Mouse (Mus musculus): ENCODE measurements around the gene Itih3. TPM values are rescaled to one million over a fixed set of nuclear protein-coding genes. Genes with fewer than 3 reads are reported as not detected.
A peak's percentile ranks its signal among the peaks of the same experiment; 100 is the strongest.

Gene Itih3
- total RNA-seq (2021): 10 to 100 TPM; 19.5 to 24.1 TPM

DNA sequence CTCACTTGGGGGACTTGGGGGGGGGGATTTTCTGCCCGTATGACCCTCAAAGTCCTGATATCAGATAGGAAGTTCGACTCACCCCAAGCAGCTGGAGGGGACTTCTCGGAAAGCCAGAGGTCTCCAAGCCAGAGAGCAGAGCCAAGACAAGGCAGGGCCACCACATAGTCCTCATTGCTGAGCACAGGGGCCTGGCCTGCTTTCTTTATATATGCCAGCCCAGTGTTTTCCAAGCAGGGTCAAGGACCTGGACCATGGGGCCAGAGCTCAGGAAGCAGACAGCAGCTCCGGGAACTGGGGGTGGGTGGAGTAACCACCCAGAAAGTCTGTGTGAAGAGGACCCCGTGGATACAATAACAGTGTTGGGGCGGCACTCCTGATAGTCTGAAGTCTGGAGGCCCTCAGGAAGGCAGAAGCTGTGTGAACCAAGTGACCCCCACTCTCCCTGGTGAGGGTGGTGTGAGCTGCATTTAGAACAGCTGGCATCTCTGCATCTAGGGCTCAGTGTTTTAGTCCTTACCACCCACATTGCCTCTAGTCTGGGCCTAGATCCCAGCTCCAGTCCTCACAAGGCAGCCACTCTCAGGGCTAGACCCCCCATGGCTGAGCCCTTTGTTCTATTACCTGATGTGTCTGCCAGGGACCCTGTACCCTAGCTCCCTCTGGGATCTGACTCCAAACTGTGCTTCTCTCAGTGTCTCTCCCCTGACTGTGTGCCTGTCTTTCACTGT is at the start of gene Itih3:
Itih3 (minus strand) TSS at position 386 of the 731 bp plus-strand sequence.
- intact Hi-C loops (cut with DNase I): no loop called here
- DNase-seq (ENCODE audit: low spot score in 2 of 2): peak; percentile 16 to 18

DNA sequence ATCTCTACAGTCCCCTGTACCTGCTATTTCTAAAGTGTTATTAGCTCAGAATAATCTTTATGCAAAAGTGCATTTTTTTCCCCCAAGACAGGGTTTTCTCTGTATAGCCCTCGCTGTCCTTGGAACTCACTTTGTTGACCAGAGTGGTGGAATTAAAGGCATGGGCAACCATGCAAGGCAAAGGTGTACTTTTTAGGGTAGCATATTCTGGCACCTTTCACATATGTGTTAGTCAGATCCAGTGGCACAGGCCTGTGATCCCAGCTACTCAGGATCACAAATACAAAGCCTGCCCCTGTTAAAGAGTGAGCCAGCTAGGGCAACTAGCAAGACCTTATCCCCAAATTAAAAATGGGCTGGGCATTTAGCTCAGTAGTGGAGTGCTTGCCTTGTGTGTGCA is 36.8 kb upstream of the Itih3 start:
- intact Hi-C loops (cut with DNase I): no loop called here
- DNase-seq (ENCODE audit: low spot score in 2 of 2): no peak

GRCm38 (mm10) chr14:30959031-30959430 is 35.5 kb upstream of the Itih3 start:
- DNase-seq (ENCODE audit: low spot score in 2 of 2): no peak
- intact Hi-C loops (cut with DNase I): no loop called here

- intact Hi-C loops (cut with DNase I): no loop called here
- no peak for DNase-seq (ENCODE audit: low spot score in 2 of 2)
These were observed 35.0 kb upstream of the Itih3 start for GRCm38 (mm10) chr14:30958517-30958916.

GRCm38 (mm10) chr14:30951154-30951825 is 27.7 kb upstream of the Itih3 start, which contains the start of gene Nek4:
TSS of gene Nek4 (plus strand) at chr14:30951377.
- intact Hi-C loops (cut with DNase I): loop anchor here (2.0 kb wide), 2 partner anchors 50 to 84 kb away; partner anchors contain the start of genes Glt8d1 and Spcs1
- peak; percentile 97 to 98 for DNase-seq (ENCODE audit: low spot score in 2 of 2)

DNA sequence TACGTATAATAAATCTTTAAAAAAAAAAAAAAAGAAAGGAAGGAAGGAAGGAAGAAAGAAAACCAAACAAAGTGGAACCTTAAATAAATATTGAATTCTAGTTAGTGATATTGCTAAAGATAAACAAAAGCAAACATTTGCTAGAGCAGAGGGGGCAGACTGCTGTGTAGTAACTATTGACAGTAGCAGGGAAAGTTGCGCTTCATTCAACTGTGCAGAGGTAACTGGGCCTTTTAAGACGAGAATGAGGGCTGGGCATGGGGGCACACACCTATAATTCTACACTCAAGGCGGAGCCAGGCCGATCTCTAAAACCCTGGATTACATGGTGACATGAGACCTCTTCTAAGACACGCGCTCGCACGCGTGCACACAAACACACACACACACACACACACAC is 26.4 kb upstream of the Itih3 start:
- no peak for DNase-seq (ENCODE audit: low spot score in 2 of 2)
- intact Hi-C loops (cut with DNase I): loop anchor here (2.0 kb wide), 2 partner anchors 51 to 83 kb away; partner anchors contain the start of genes Glt8d1 and Spcs1

DNA sequence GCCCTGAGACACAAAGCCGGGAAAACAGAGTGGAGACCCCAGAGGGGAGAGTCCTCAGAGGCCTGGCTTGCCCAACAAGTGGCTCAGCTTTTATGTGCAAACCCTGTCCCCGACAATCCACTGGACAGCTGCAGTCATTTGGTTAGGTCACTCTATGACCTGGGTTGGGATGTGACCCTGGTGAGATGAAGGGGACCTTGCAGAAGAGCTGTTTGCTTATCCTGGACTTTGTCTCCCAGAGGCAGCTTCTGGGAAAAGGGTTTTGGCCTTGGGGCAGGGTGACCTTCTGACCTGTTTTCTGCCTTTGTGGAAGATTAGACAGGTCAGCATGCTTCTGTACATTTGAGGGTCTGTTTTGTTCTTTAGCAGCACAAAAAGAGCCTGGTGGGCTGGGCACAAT is 21.2 kb upstream of the Itih3 start:
- no peak for DNase-seq (ENCODE audit: low spot score in 2 of 2)
- intact Hi-C loops (cut with DNase I): no loop called here

DNA sequence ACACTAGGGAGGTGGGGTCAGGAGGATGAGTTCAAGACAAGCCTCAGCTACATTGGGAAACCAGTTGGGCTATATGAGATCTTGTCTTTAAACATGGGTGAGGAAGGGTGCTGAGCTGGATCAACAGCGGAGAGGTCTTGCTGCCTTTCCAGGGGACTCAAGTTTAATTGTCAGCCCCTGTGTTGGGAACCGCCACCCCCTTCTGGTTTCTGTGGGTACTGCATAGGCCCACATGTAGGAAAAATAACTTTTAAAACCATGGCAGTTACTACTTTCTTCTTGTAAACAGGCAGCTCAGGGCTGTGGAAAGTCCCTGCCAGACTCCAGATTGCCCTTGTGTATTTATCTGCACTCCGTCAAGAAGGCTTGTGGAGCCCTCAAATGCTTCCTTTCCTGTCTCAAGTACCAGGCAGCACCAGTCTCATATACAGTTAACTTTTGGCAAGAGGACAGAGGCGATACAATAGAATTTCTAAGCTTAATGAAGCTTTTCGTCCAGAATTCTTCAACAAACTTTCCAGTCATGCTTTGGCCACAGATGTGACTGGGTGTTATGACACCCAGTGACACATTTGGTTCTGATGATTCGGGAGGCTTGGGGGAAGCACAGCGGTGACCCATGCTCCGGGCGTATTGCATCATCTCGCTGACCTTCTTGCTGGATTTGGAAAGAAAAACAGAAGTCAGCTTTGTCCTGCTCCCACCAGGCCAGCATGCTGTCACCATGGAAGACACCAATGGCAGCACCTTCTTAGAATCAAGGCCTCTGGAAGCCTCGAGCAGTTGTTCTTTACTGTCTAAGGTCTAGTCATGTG is 20.5 kb upstream of the Itih3 start:
- intact Hi-C loops (cut with DNase I): loop anchor here (2.0 kb wide), 1 partner anchor 63 kb away; no protein-coding TSS in a partner anchor
- peak; percentile 29 to 43 for DNase-seq (ENCODE audit: low spot score in 2 of 2)

DNA sequence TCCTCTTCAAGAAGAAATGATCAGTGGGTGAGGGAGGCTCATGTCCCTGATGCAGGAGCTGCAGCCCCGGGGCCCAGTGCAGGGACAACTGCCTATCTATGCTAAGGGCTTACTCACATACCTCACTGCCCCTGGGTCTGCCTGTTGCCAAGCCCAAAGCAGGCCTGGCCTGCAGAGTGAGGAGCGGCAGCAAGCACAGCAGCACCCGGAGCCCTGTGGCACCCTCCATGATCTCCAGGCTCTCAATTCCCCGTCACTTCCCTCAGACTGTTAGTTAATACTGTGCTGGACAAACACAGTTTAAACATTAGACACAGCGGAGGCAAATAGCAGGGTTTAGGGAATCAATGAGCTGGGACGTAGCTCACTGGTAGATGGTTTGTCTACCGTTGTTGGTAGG is 19.5 kb upstream of the Itih3 start, which contains the start of gene Itih1:
Itih1 (minus strand) TSS at position 252 of the 400 bp plus-strand sequence.
- intact Hi-C loops (cut with DNase I): loop anchor here (2.0 kb wide), 1 partner anchor 62 kb away; no protein-coding TSS in a partner anchor
- no peak for DNase-seq (ENCODE audit: low spot score in 2 of 2)

GRCm38 (mm10) chr14:30942254-30942653 is 18.7 kb upstream of the Itih3 start:
- intact Hi-C loops (cut with DNase I): loop anchor here (2.0 kb wide), 1 partner anchor 61 kb away; no protein-coding TSS in a partner anchor
- DNase-seq (ENCODE audit: low spot score in 2 of 2): no peak

DNA sequence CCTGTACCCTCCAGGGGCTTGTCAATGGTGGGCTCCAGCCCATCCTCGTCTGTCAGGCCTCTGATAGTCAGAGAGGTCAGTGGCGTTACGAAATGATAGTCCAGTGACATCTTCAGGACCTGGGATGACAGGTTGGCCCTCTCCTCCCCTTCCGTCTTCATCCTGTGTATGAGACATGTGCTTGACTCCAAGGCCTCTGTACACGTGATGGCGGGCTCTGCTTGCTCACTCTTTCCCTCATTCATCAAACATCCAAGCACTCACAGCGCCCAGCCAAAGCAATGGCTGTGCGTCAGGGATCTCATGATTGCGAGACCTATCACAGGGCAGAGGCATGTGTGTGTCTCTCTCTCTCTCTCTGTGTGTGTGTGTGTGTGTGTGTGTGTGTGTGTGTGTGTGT is 9.8 kb upstream of the Itih3 start:
- intact Hi-C loops (cut with DNase I): no loop called here

GRCm38 (mm10) chr14:30930386-30930785 is 6.8 kb upstream of the Itih3 start:
- intact Hi-C loops (cut with DNase I): no loop called here
- DNase-seq (ENCODE audit: low spot score in 2 of 2): no peak

More for the DNA sequence above, 9.8 kb upstream of the Itih3 start:
- no peak for DNase-seq (ENCODE audit: low spot score in 2 of 2)

DNA sequence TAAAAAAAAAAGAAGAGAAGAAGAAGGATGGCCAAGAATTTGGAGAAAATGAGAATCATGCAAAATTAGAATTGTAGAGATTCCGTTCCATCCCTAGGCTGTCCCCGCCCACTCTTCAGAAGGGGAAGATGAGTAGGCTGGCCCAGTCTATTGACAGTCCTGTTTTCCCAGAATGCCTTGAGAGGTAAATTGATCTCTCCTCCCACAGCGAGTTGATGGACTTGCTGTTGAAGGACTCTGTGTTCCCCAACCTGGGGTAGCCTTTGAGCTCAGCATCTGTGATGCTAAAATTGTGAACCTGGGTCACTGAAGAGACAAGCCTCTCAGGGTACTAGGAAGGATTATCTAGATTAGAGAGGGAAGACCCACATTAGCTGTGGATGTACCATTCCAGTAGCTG is 1.9 kb upstream of the Itih3 start:
- no peak for DNase-seq (ENCODE audit: low spot score in 2 of 2)
- intact Hi-C loops (cut with DNase I): no loop called here

- no peak for DNase-seq (ENCODE audit: low spot score in 2 of 2)
- intact Hi-C loops (cut with DNase I): no loop called here
These were observed 1.4 kb downstream of the Itih3 start for GRCm38 (mm10) chr14:30922053-30922670.

DNA sequence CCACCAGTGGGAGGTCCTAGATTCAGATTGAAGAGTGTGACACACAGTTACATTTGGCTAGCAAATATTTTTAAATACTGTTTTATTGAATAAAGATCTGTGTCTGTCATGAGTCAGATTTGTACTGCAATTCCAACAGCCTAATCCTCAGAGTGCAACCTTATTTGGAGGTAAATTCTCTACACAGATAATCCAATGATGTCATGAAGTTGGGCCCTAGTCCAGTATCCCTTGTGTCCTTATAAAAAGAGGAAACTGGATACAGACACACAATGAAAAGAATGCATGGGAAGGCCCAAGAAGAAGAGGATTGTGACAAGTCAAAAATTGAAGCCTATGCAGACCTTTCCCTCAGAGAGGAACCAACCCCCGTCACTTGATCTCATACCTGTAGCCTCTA is 7.0 kb downstream of the Itih3 start:
- no peak for DNase-seq (ENCODE audit: low spot score in 2 of 2)
- intact Hi-C loops (cut with DNase I): no loop called here

DNA sequence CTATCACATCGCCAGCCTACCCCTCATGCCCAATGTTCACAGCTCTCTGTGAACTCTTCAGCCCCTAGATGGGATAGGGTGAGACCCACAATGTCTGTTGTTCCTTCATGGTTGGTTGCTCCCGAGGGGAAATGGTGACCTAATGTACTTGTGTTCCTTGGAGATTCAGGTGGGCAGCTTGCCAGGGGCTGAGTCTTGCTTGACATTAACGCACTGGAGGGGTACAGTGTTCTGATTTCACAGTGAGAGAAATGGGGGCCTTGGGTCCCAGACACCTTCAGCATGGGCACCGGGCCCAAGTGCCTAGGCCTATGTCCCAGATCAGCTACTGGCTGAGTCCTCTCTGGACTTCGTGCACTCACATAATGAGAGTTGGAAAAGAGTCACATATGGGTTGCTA is 10.2 kb downstream of the Itih3 start:
- intact Hi-C loops (cut with DNase I): no loop called here
- DNase-seq (ENCODE audit: low spot score in 2 of 2): no peak

DNA sequence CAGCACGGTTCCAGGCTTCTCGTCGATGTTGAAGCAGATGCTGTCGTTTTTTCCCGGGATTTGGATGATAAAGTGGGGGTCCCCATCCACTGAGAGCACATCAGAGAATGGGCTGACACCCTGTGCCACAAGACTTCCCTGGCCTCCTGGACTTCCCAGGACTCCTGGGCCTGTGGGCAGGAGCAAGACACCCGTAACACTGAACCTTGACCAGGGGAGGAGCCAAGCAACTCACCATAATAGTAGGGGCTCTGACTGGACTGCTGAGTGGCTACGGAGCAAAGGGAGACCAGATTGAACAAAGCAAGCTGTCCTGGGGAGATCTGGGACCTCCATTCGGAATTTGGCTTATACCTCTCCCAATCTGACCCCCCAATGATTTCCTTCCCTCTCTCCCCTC is 10.9 kb downstream of the Itih3 start:
- intact Hi-C loops (cut with DNase I): no loop called here
- DNase-seq (ENCODE audit: low spot score in 2 of 2): no peak

DNA sequence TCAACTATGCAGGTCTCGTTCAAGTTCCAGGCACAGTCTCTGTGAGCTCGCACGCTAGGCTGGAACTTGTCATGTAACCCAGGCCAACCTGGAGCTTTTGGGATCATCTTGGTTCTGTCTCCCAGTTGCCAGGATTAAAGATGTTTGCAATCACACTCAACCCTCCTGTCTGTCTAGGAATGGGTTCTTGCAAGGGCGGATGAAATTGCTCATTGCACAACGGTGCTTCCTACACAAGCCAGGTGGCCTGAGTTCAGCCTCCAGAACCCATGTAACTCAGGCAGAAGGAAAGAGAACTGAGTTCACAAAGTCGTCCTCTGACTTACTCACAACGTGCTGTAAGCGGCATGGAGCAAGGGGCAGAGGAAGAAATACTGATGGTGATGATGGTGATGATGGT is 12.4 kb downstream of the Itih3 start:
- no peak for DNase-seq (ENCODE audit: low spot score in 2 of 2)
- intact Hi-C loops (cut with DNase I): no loop called here

DNA sequence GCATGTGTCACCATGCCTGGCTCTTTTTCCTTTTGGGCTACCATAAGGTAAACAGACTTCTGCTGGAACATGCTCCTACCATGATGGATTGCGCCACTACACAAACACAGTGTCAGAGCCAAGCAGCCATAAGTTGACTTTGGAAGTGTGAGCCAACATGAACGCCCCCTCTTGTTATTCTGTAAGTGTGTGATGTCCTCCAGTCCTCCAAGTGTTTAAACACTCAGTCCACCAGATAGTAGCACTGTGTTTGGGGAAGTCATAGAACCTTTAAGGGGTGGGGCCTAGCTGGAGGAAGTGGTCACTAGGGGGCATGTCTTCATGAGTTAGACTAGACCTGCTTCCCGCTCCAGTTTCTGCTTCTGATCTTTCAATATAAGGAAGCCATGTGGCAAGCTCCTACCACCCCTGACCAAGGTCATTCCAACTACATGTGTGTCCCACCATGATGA is 15.7 kb downstream of the Itih3 start:
- intact Hi-C loops (cut with DNase I): no loop called here
- no peak for DNase-seq (ENCODE audit: low spot score in 2 of 2)
